Mouse (Mus musculus) ES-E14 (cell line): ENCODE measurements around the gene Npr3.

Source experiments
- CHD2 ChIP-seq: IDR thresholded peaks from 2 replicates; pipeline ENCODE4 v1.6.1; 2014; ENCODE audit warnings: mild to moderate bottlenecking, low read depth, low read length, inconsistent platforms
- HCFC1 ChIP-seq: IDR thresholded peaks from 2 replicates; pipeline ENCODE4 v1.6.1; 2012; ENCODE audit warnings: low read length, inconsistent platforms, borderline replicate concordance; ENCODE audit not compliant: insufficient read depth
- ZC3H11A ChIP-seq: IDR thresholded peaks from 2 replicates; pipeline ENCODE4 v1.6.1; 2012; ENCODE audit warnings: low read depth, mild to moderate bottlenecking, inconsistent platforms, low read length, borderline replicate concordance

GRCm38 (mm10) chr15:11866918-11867317 lies 40.2 kb downstream of the Npr3 start:
- TF ChIP-seq HCFC1 (no peak), CHD2 (no peak), ZC3H11A (no peak)
